Mouse (Mus musculus) right cerebral cortex, postnatal 14 days (tissue): Measurements from ENCODE around the gene Sac3d1.
A peak's percentile ranks its signal among the peaks of the same experiment; 100 is the strongest.
"Not testable (repeated sequence)": the region's sequence is repeated elsewhere in the genome, so short reads cannot be mapped to it uniquely, and the experiment has no call there.

Source experiments
- DNase-seq: peaks from one replicate; pipeline ENCODE4 v3.0.0; 2022

Gene Sac3d1

GRCm38 (mm10) chr19:6117986-6118676, at the start of gene Sac3d1:
Gene Sac3d1, minus strand, starts transcription at chr19:6118650.
- peak; percentile 86 for DNase-seq

- DNase-seq: no peak
Observed at GRCm38 (mm10) chr19:6166750-6167149, 48.3 kb upstream of the Sac3d1 start.

- DNase-seq: no peak
Observed at GRCm38 (mm10) chr19:6163872-6164547, 45.6 kb upstream of the Sac3d1 start.

- no peak for DNase-seq
Observed at GRCm38 (mm10) chr19:6157220-6157619, 38.8 kb upstream of the Sac3d1 start.

- no peak for DNase-seq
Observed at GRCm38 (mm10) chr19:6156372-6156771, 37.9 kb upstream of the Sac3d1 start.

- no peak for DNase-seq
Observed at GRCm38 (mm10) chr19:6155174-6155573, 36.7 kb upstream of the Sac3d1 start.

- DNase-seq: no peak
Observed at GRCm38 (mm10) chr19:6144842-6145241, 26.4 kb upstream of the Sac3d1 start.

- peak; percentile 74 for DNase-seq
Observed at GRCm38 (mm10) chr19:6141394-6141749, 22.9 kb upstream of the Sac3d1 start, which contains the start of gene Arl2. Gene Arl2, minus strand, starts transcription at chr19:6141548.

GRCm38 (mm10) chr19:6140678-6141393, 22.4 kb upstream of the Sac3d1 start, which contains the start of gene Batf2:
Gene Batf2, plus strand, starts transcription at chr19:6140983.
- peak; percentile 93 for DNase-seq

GRCm38 (mm10) chr19:6140374-6140677, 21.9 kb upstream of the Sac3d1 start:
- DNase-seq: no peak

GRCm38 (mm10) chr19:6139701-6140100, 21.3 kb upstream of the Sac3d1 start:
- no peak for DNase-seq

GRCm38 (mm10) chr19:6136397-6136796, 17.9 kb upstream of the Sac3d1 start:
- no peak for DNase-seq

GRCm38 (mm10) chr19:6133197-6133596, 14.7 kb upstream of the Sac3d1 start:
- not testable (repeated sequence) for DNase-seq

GRCm38 (mm10) chr19:6132171-6132827, 13.8 kb upstream of the Sac3d1 start:
- no peak for DNase-seq

- DNase-seq: not testable (repeated sequence)
Observed at GRCm38 (mm10) chr19:6130414-6131128, 12.1 kb upstream of the Sac3d1 start.

- DNase-seq: peak; percentile 94
Observed at GRCm38 (mm10) chr19:6127760-6128341, 9.4 kb upstream of the Sac3d1 start, which contains the start of gene Snx15. Gene Snx15, minus strand, starts transcription at chr19:6128304.

GRCm38 (mm10) chr19:6126789-6127580, 8.5 kb upstream of the Sac3d1 start:
- no peak for DNase-seq

GRCm38 (mm10) chr19:6126289-6126688, 7.8 kb upstream of the Sac3d1 start:
- no peak for DNase-seq

GRCm38 (mm10) chr19:6124898-6125297, 6.4 kb upstream of the Sac3d1 start:
- DNase-seq: no peak

- DNase-seq: no peak
Observed at GRCm38 (mm10) chr19:6123330-6123729, 4.9 kb upstream of the Sac3d1 start.

GRCm38 (mm10) chr19:6121761-6122160, 3.3 kb upstream of the Sac3d1 start:
- no peak for DNase-seq
